Mouse (Mus musculus) heart, adult 18-20 months (tissue): Measurements from ENCODE around the gene Fam83f. TPM values are rescaled to one million over a fixed set of nuclear protein-coding genes. Genes with fewer than 3 reads are reported as not detected.

ENCODE experiments used
- DNase-seq, 2 experiments: peaks; one replicate each; pipeline ENCODE4 v3.0.0; 2021 to 2022; ENCODE audit warnings: mixed read lengths in 1 of 2
- long read RNA-seq, 2 experiments: library from polyadenylated mRNA; stranded (forward); transcript quantifications; one replicate each; pipeline ENCODE4 v2.0.0; 2021
- total RNA-seq, 2 experiments: library from RNA; stranded (reverse); gene quantifications; 2 replicates each; pipeline ENCODE4 v1.2.3; 2021

Gene Fam83f
- under 1 TPM in 1 of 2 experiments, not detected in 1; 0.18 TPM for total RNA-seq
- long read RNA-seq, experiment 1 = 0 reads
- long read RNA-seq, experiment 2 = 0 reads

DNA sequence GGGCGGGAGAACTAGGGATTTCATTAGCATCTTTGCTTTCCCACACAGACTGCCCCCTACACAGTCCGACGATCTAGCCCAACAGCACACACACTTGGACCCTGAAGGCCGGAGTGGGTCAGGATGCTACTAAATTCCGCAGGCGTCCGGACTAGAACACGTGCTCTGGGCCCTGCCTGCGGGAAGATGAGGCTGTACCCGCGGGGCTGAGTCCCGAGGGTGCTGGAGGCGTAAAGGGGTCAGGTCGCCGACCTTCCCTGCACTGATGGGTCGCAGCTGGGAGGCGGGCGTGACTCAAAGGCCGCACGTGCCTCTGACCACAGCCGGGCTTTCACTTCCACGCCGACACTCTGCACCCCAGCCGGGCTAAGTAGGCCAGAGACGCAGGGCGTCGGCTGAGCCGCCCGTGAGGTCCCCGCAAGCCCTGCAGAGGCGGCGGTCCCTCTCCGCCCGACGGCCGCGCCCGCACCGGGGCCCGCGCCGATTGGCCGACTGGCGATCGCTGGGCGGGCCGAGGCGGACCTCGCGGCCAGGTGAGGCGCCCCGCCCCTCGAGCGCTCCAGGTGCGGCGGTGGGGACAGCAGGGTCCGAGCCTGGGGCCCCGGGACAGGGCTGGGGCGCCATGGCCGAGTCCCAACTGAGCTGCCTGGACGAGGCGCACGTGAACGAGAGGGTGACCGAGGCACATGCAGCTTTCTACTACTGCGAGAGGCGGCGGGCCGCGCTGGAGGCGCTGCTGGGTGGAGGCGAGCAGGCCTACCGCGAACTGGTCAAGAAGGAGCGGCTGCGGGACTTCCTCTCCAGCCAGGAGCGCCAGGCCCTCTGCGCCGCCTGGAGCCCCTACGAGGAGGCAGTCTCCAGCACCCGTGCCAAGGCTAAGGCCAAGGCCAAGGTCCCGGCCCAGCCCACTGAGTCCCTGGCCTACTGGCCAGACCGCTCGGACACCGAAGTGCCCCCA lies at the start of gene Fam83f:
Gene Fam83f, plus strand, starts transcription at position 553 of the 958 bp plus-strand sequence.
- peak; percentile 55 to 57 for DNase-seq

DNA sequence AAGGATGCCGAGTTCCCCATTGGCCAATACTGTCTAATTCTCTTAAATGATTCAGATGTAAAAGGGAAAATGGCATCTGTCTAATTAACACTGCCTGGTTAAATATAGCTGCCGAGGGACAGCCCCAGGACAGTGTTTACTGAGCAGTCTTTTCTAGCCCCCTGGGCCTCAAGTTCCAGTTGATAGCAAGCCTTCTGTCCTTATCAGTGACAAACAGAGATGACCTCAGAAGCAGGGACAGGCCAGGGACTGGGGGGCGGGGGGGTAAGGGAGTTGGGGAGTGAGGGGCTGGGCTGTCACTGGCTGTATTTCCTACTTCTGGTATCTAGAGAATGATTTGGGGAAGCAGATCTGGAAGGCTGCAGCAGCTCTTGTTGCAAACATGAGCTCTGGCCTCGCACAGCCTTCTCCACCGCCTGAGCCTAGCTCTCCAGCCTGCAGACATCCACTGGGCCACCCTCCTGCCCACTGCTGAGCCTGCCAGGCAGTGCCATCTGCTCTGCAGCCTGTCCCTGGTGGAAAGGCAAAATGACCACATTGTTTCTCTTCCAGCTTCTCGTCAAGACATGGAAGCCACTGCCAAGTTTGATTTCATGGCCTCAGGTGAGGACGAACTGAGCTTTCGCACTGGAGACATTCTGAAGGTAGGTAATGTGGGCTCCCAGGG lies 48.3 kb upstream of the Fam83f start:
- DNase-seq = no peak

DNA sequence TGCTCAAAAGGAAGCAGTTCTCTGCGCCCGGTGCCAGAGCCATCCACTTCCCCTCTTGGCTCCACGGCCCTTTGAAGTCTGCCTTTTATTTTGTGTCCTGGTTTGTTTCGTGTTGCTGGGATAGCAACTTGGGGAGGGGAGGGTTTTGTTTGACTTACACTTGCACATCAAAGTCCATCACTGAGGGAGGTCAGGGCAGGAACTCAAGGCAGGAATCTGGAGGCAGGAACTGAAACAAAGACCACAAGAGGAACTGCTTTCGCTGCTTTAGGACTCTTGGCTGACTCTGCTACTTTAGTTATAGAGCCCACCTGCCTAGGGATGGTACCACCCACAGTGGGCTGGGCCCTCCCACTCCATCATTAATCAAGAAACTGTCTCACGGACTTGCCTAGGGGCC lies 45.2 kb upstream of the Fam83f start:
- no peak for DNase-seq

DNA sequence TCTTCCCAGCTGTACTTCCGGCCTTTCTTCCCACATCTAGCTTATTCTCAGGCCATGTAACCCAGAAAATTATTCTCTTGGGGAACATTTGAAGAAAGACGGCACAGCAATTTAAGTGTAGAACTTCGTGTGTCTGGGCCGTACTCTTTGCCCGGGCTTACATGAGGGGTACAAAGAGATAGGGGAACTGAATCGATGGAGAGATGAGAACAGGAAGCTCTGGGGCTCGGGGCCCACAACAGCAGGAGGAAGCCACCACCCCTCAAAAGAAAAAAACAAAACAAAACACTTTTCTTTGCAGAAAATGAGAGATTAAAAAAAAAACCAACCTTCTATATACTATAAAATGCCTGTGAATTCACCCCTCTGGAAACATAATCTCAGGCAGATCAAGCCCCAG lies 41.5 kb upstream of the Fam83f start:
- no peak for DNase-seq

DNA sequence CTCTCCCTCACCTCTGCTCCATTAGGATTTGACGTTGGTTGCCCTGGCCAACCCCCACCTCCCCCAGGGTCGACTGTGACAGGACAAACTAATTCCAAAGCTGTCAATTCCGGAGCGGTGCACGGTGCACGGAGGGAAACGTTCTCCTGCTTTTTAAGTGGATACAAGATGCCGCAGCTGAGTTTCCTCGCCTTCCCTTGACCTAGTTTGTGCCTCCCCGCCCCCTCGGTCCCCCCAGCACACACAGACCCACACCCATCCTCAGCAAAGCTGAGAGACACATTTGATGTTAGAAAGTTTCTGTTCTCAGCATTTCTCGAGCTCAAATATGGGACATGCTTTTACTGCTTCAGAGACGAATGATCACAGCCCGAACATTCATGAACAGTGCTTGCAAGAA lies 40.9 kb upstream of the Fam83f start:
- no peak for DNase-seq

DNA sequence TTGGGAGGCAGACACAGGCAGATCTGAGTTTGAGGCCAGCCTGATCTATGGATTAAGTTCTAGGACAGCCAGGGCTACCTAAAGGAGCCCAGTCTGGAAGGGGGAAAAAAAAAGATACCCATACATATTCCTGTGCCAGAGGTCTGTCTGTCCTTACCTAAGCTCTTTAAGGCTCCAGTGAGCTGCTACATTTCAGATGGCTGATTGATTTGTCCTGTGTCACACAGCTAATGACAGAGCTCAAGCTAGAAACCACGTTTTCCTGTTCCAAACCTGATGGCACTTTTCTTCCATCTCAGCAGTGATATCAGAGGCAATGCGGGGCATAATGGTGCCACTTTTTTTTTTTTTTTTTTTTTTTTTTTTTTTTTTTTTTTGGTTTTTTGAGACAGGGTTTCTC lies 40.3 kb upstream of the Fam83f start:
- no peak for DNase-seq

DNA sequence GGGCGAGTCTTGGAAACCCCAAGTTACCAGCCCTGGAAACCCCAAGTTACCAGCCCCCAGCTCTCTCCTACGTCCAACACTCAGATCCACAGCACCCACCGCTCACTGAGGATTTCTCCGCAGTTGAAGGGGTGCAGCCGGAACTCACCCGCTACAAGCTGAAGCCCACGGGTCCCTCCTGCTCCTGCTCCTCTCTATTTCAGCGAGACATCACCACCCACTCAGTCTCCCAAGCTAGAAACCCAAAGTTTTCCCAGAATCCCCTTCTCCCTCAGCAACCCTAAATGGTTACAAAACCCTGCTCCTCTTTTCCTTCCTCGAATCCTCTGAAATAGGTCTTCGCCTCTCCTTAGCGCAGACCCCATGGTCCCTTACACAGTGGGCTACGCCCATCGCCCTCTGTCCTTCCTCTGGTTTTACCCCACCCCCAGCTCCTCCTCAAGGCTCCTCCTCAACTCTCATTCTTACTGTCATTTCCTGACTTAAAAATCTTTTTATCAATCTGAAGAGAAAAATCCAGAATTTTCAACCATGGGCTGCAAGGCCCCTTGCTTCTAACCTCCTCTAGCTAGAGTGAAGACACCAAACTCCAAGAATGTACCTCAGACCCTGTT lies 39.3 kb upstream of the Fam83f start:
- no peak for DNase-seq

DNA sequence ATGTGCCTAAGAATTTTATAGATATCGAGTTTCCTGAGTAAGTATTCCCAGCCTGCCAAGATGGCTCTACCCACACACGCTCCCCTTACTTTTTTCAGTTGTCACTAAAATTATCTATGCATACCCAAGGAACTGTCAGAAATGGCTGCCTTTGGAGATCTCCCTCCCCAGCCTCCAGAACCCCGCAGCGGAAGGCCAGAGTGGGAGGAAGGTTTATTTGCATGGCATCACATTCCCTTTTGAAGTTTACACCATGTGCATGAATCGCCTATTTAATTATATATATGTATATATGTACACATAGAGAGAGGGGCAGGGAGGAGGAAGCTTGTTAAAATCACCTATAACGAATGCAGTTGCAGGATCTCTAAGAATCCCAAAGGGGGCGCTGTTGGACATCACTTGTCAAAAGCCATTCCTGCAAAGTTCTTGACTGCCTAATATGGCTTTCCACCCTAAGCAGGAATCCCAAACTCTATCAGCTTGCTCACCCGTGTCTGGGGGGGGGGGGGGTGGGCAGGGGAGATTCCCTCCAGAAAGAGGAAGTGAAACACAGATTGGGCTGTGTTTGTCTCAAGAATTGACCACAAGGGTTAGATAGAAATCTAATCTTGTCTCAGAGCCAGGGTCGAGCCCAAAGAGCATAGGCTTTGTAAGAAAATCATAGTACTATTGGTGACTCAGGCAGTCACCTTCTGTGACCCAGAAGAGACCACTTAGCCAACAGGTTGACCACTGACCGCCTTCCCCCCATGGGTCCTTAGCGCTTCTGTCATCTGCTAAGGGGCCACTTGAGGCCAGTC lies 37.1 kb upstream of the Fam83f start:
- peak; percentile 34 to 41 for DNase-seq

DNA sequence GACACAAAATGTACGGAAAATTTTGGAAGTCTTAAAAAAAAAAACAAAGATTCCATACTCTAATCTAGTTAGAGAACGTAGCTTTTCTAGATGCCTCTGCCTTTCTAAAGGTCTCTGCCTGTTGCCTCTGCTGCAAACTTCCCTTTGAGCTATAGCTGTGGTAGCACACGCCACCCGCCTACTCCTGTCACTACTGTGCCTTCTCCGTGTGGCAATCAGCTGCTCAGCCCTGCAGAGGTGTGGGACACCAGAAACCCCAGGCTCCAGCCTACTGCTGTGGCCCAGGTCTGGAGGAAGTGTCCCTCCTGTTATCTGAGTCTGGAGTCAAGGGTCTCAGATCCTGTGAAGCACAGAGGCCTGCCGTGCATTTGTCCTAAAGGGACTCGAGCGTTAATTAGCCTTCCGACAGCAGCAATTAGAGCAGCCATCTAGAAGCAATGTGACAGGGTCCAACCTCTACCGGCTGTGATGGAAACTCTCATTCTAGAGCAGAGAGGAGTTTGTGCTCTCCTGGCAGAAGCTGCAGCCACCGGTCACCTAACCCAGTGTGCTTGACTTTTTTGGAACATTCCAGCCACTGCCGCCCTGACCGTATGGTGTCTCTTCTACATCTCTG lies 34.8 kb upstream of the Fam83f start:
- no peak for DNase-seq

DNA sequence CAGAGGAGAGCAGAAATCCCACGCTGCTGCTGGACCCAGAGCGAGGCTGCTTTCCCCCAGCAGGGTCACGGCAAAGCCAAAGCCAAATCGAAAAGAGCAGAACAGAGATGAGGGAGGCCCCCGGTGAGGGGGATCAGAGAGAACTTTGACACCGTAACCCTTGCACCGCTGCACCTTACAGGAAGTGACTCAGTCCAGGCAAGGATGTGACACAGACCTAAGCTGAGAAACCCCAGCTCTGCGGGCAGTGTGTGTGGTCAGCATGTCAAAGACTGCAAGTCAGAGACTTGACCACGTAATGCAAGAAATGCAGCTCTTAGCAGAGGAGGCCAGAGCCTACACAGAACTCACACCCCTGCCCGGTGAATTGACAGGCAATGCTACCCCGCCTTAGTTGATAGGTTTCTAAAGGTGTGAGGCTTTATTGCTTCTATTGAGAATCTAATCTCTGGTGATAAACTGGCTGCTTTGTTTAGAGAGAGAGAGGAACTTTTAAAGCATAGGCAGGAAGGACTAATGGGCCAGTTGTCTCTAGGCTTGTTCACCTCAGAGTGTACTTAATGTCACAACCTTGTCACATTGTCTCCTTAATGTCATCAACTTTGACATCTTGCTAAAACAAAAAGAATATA lies 32.5 kb upstream of the Fam83f start:
- DNase-seq = no peak

DNA sequence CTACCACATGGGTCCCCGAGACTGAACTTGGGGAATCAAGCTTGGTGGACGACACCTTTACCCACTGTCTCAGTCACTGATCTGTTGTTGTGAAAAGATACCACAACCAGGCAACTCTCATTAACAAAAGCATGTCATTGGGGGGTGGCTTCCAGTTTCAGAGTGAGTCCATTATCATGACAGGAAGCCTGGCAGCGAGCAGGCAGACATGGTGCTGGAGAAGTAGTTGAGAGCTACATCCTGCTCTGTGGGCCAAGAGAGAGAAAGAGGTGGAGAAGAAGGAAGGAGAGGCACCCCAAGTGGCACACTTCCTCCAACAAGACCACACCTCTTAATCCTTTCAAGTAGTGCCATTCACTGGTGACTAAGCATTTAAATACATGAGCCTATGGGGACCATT lies 31.8 kb upstream of the Fam83f start:
- no peak for DNase-seq

DNA sequence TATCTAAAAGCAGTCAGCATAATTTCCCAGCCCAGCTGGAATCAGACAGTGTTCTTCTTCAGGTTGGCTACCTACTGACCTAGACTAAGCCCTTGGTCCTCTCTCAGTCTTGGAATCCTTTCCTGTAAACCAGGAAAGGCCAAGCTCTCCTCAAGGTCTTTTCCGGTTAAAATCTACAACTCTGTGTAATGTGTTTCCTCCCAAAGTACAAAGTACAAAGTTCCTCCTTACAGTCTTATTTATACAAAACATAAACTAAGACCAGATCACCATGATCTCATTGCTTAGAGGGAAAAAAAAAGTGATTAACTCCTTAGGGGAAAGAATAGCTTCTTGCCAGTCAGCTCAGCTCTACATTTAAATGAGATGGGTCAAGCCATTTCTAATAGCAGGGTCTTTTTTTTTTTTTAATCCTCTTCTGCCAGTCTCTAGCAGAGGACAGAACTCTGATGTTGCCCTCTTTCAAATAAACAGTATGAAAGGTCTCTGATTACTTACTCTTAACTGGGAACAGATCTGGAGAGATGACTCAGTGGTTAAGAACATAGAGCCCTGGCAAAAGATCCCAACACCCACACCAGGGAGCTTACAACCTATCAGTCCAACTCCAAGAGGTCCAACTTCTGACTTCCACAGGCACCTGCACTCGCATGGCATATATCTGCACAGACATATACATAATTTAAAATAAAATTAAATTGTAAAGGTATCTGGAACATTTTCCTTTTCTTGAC lies 29.8 kb upstream of the Fam83f start:
- DNase-seq = no peak

DNA sequence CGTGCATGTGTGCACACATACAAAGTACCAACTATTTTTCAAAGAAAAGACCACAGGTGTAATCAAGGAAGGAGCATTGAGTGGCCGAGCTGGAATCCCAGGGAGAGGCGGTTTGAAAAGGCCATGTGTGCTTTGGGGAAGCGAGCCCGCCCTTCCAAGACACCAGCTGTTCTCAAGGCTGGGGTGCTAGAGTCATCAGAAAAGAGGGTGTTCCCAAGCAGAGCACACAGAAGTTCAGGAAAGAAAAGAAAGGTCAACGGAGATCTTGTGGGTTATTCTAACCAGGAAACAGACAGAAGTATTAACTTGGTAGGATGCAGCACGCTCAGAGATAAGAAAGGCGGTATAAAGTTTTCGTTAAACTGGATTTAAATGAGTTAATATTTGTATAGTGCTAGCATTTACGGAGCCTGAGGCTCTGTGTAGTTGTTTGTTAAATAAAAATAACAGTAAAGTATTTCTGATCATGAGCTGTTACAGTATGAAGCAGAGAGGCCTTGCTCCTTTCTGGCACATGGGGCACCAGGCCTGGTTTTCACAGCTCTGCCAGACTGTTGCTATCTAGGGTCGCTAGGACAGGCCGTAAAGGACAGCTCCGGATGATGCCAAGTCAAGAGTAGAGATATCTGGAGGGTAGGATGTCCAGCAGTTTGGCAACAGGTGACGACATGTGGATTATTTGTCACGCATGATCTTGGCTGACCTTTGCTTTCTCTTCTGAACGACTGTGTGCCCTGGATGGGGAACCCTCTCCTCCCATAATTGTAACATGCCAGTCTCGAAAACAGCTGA lies 26.4 kb upstream of the Fam83f start:
- DNase-seq = peak in 1 of 2 experiments; percentile 30

DNA sequence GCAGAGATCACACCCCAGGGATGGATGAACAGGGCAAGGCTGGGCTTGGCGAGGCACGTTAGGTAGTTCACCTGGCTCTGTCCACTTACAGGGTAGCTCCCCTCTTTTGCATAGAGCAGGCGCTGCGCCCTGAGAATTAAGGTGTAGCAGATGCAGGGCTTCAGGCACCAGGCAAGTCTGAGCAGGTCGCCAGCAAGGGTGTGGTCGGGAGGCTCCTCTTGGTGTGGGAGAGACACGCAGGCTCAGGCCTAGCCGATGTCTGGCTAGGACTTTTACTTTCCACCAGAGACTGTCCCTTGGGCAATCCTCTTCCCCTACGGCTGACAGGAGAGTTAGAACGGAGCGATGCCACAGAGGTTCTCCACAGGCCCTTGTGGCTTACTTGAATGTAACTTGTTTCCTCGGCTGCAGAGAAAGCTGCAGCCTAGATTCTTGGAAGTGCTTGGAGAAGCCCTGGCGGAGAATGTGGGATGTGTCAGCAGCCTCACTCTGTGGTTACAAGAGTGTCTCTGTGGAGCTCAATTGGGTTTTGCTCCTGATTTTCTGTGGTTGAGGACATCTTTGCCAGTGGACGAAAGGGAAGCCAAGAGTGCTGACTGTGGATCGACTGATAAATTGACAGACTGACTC lies 22.6 kb upstream of the Fam83f start:
- DNase-seq = no peak

DNA sequence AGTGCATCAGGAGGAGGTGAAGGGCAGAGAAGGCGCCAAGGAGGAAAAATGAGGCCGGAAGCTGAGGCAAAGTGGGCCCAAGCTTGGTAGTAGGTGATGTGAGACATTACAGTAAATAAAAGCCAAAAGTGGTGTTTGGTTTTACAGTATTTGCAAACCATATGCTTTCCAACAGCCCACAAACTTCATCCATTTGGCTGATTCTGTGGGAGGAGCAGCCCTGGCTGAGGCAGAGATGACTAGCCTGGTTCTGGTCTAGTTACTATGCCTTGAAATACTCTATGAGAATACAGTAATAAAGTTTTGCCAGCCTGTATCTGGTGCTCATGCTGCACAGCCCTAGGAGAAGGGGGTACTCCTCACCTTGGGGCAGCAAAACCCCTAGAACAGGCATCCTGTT lies 21.2 kb upstream of the Fam83f start:
- no peak for DNase-seq

DNA sequence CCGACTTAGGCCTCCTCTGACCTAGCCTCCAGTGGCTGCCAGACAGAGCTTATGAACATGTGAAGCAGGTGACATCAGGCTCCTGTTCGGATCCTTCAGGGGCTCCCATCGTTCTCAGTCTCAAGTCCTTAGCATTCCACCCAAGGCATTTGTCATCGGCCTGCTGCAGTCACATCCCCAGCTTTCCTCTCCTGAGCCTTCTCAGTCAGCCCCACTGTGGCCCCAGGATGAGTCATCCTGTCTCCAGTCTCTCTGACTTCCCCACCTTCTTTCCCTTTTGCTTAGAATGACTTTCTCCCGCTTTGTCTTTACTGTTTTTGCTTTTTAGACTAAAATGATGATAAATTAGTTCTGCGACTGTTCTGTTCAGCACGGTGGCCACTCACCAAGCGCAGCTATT lies 17.8 kb upstream of the Fam83f start:
- no peak for DNase-seq

DNA sequence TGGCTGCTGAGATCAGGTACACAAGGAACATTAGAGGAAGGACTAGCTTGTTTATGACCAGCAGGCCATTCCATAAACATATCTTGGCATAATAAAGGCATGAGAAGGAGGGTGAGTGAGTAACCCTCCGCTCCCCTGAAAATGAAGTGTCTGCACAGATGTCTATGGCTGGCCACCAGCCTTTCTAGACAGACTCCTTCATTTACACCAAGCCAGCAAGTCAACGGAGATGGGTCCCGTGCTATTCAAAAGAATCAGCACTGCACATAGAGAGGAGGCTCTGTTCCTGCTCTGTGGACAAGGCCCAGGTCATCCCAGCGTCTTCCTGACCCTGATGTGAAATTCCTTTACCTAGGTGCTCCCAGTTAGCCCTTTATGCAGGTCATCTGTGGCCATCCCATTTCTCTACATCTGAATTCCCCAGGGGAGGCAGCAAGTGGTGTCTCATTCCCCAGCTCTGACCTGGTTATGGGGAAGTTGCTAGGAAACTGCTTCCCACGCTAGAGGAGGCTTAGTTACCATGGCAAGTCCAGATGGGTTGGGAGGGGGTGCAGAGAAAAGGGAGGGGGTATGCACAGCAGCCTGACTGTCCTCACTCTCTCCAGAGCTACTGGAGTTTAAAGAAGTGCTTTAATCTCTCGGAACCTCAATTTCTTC lies 12.7 kb upstream of the Fam83f start:
- no peak for DNase-seq

DNA sequence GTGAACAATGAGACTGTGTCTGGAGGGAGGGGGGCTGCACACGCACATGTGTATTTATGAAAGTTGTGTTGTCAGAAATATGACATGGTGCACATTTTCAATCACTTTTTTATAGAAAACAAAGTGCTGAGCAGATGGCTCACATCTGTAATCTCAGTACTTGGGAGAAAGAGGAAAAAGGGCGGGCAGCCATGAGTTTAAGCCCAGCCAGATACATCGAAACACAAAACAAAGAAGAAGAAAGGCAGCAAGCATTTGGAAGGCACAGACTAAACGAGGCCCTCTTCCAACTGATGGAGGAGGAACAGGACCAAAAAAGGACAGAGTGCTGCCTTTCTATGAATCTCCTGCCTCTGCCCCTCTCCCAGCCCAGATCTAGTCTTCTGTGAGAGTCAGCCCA lies 10.7 kb upstream of the Fam83f start:
- DNase-seq = no peak

DNA sequence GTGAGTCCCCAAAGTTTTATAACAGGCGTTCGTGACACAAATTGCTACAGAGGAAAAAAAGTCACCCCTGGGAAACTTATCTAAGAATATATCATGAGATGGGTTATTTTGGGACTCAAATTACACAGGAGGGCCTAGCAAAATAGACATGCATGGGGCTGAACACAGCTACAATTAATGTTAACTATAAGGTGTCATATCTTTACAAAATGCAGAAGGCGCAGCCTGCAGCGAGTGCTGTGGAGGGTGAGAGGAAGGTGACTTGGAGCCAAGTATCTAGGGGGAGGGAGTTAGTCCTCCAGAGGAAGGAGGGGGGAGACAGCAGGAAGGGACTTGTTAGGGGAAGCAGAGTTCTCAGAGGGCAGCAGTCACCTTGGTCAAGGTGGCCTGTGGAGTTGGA lies 7.2 kb upstream of the Fam83f start:
- DNase-seq = no peak
